Mouse (Mus musculus): ENCODE measurements around the gene Npy4r.

- no peak for TF ChIP-seq CTCF (IDR thresholded peaks at IDR 0.05; ENCODE audit: low read depth, low read length)
- TF ChIP-seq GATA2 (IDR thresholded peaks at IDR 0.05; ENCODE audit: borderline replicate concordance, low read depth, low read length), result no peak
Observed at GRCm38 (mm10) chr14:34103855-34104254, 48.4 kb downstream of the Npy4r start.
